ENCODE assay signal across 8 mouse cellular contexts in the genomic region with DNA sequence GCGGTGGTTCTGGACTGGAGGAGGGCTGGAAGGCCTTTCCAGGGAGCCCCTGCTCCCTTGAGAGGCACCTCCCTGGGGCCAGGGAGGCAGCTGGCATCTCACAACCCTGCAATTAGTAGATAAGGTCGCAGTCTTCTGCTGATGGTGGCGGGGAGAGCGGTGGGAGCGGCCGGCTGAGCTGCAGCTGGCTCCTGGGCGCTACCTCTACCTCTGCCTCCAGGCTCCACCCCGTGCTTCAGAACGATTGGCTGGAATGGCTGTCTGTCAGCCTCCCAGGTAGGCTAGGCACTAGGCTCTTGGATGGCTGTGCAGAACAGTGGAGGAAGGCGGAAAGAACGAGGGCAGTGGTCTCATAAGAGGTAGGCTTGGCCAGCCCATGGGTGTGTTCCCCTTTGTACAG. TPM values are rescaled to one million over a fixed set of nuclear protein-coding genes. Genes with fewer than 3 reads are reported as not detected.
DNase-seq lines count a peak whose midpoint lies in the region; ATAC-seq and TF ChIP-seq lines count a peak whose summit lies in the region.

No protein-coding gene starts in this region.

- no peaks in the 10 kb centered on the region for H3K9me3 ChIP-seq in intestine, embryonic 16.5 days (ENCODE audit: control insufficient read depth, low read length)

- H3K36me3 ChIP-seq in intestine, embryonic 16.5 days (ENCODE audit: control insufficient read depth, insufficient read depth, low read length) = no peaks in the 10 kb centered on the region

- peak overlapping the region; percentile 25; the same call in 1 of the 2 replicates for H3K9ac ChIP-seq in intestine, embryonic 16.5 days (ENCODE audit: low read depth, low read length)

- H3K4me1 ChIP-seq in bone marrow, adult 2 months (ENCODE audit: control insufficient read depth, insufficient read depth, low read length) = peaks cover 7% of the 10 kb centered on the region
- peaks cover 41% of the 10 kb centered on the region for H3K4me1 ChIP-seq in intestine, embryonic 16.5 days (ENCODE audit: control insufficient read depth, insufficient read depth, low read length)

- H3K27ac ChIP-seq in bone marrow, adult 2 months (ENCODE audit: control insufficient read depth, insufficient read depth, low read depth, low read length, poor library complexity) = peak overlapping the region; percentile 87
- peak overlapping the region; percentile 79 for H3K27ac ChIP-seq in intestine, embryonic 16.5 days (ENCODE audit: low read length)

- DNase-seq in ES-CJ7 (ENCODE audit: low read depth, low spot score) = peak; percentile 89
- peak; percentile 63 for DNase-seq in lung, postnatal 14 days
- no peak for DNase-seq in gastrocnemius, adult 8-10 months (ENCODE audit: low spot score in 2 of 2)
- DNase-seq in ovary, postnatal 14 days (ENCODE audit: low spot score) = no peak
- DNase-seq in ovary, postnatal 36 days (ENCODE audit: low spot score) = no peak
- no peak for DNase-seq in adrenal gland, postnatal 14 days

- ATAC-seq in intestine, embryonic 16.5 days = peak; percentile 95

- 51% methylated on average over 11 of the region's 11 CpGs for WGBS in bone marrow, adult 2 months
- 14% methylated on average over 11 of the region's 11 CpGs for WGBS in intestine, embryonic 16.5 days

- no peak for TF ChIP-seq CTCF in bone marrow, adult 2 months (IDR thresholded peaks at IDR 0.05; ENCODE audit: control insufficient read depth, insufficient read depth, low read length)

- peak; percentile 38; the same call in 1 of the 2 replicates for TF ChIP-seq POLR2A in bone marrow, adult 2 months (IDR thresholded peaks at IDR 0.05; ENCODE audit: borderline replicate concordance, control insufficient read depth, low read depth, low read length)

- H3K4me3 ChIP-seq in bone marrow, adult 2 months (replicated peaks; ENCODE audit: control insufficient read depth, low read depth, low read length) = no peak overlapping the region
- H3K4me3 ChIP-seq in intestine, embryonic 16.5 days (ENCODE audit: low read length) = peak overlapping the region; percentile 26

- H3K4me2 ChIP-seq in intestine, embryonic 16.5 days (ENCODE audit: low read depth, low read length) = peak overlapping the region; percentile 46

- H3K27me3 ChIP-seq in intestine, embryonic 16.5 days (replicated peaks; ENCODE audit: control insufficient read depth, insufficient read depth, low read length) = no peaks in the 10 kb centered on the region

RNA-seq across cellular contexts. Expression of a gene that starts 18.6 kb away (rescaled TPM):
- 0.70 and 2.8 TPM in 2 replicates for polyA plus RNA-seq in bone marrow, adult 2 months (2011; ENCODE audit: insufficient read depth, insufficient read length, low replicate concordance, missing spikeins)
- polyA plus RNA-seq in intestine, embryonic 16.5 days (2015; fragmentation: Nextera tagmentation; extraction: Ambion mirVana) = 10.9 and 11.5 TPM in 2 replicates
- 1 to 10 TPM; 2.5 to 3.5 (median 3.1) TPM for total RNA-seq in gastrocnemius, adult 8-10 months (2022)
- 8.1 and 10.1 TPM in 2 replicates for total RNA-seq in adrenal gland, postnatal 14 days (2021)

RNA-seq across cellular contexts. Expression of a gene that starts 23.1 kb away (rescaled TPM):
- polyA plus RNA-seq in bone marrow, adult 2 months (2011; ENCODE audit: insufficient read depth, insufficient read length, low replicate concordance, missing spikeins) = 3.0 and 5.6 TPM in 2 replicates
- polyA plus RNA-seq in intestine, embryonic 16.5 days (2015; fragmentation: Nextera tagmentation; extraction: Ambion mirVana) = 49.6 and 51.5 TPM in 2 replicates
- total RNA-seq in gastrocnemius, adult 8-10 months (2022) = 1 to 10 TPM; 2.5 to 4.7 (median 2.8) TPM
- total RNA-seq in adrenal gland, postnatal 14 days (2021) = 19.7 and 20.7 TPM in 2 replicates

RNA-seq across cellular contexts. Expression of a gene that starts 24.2 kb away (rescaled TPM):
- 0.92 and 2.5 TPM in 2 replicates for polyA plus RNA-seq in bone marrow, adult 2 months (2011; ENCODE audit: insufficient read depth, insufficient read length, low replicate concordance, missing spikeins)
- polyA plus RNA-seq in intestine, embryonic 16.5 days (2015; fragmentation: Nextera tagmentation; extraction: Ambion mirVana) = 1.6 and 2.8 TPM in 2 replicates
- under 1 TPM in 1 of 4 experiments, not detected in 3; 0.09 TPM for total RNA-seq in gastrocnemius, adult 8-10 months (2022)
- 0.26 and 1.6 TPM in 2 replicates for total RNA-seq in adrenal gland, postnatal 14 days (2021)

RNA-seq across cellular contexts. Expression of a gene that starts 42.0 kb away (rescaled TPM):
- polyA plus RNA-seq in bone marrow, adult 2 months (2011; ENCODE audit: insufficient read depth, insufficient read length, low replicate concordance, missing spikeins) = 33.6 and 37.9 TPM in 2 replicates
- polyA plus RNA-seq in intestine, embryonic 16.5 days (2015; fragmentation: Nextera tagmentation; extraction: Ambion mirVana) = 117 and 133 TPM in 2 replicates
- total RNA-seq in gastrocnemius, adult 8-10 months (2022) = 10 to 100 TPM; 52.3 to 61.1 (median 56.1) TPM
- total RNA-seq in adrenal gland, postnatal 14 days (2021) = 58.3 and 65.8 TPM in 2 replicates

Comparison
In these comparisons a context has a peak if more than half of its experiments do, and no peak if none do; other contexts are left out.
1. DNase-seq: peak in ES-CJ7 (single experiment) and lung, postnatal 14 days (single experiment); none in gastrocnemius, adult 8-10 months (0 of 2), ovary, postnatal 14 days (single experiment), ovary, postnatal 36 days (single experiment) and adrenal gland, postnatal 14 days (single experiment).